Mouse (Mus musculus): Measurements from ENCODE around the gene Pld1.
A peak's percentile ranks its signal among the peaks of the same experiment; 100 is the strongest.

The Pld1 gene

GRCm38 (mm10) chr3:27938381-27939323 lies at the start of gene Pld1:
Gene Pld1 (plus strand): TSS chr3:27938695.
- peak; percentile 40 to 50 for DNase-seq (ENCODE audit: low spot score in 2 of 2)

GRCm38 (mm10) chr3:27896318-27896892 lies 42.1 kb upstream of the Pld1 start, which contains the start of gene Tmem212:
Gene Tmem212 (minus strand): TSS chr3:27896368.
- DNase-seq (ENCODE audit: low spot score in 2 of 2): no peak

GRCm38 (mm10) chr3:27898178-27898577 lies 40.3 kb upstream of the Pld1 start:
- DNase-seq (ENCODE audit: low spot score in 2 of 2): no peak

- no peak for DNase-seq (ENCODE audit: low spot score in 2 of 2)
These were observed 39.3 kb upstream of the Pld1 start for GRCm38 (mm10) chr3:27899012-27899726.

- no peak for DNase-seq (ENCODE audit: low spot score in 2 of 2)
These were observed 36.6 kb upstream of the Pld1 start for GRCm38 (mm10) chr3:27901846-27902245.

- DNase-seq (ENCODE audit: low spot score in 2 of 2): no peak
These were observed 33.7 kb upstream of the Pld1 start for GRCm38 (mm10) chr3:27904659-27905330.

GRCm38 (mm10) chr3:27906647-27907209 lies 31.8 kb upstream of the Pld1 start:
- no peak for DNase-seq (ENCODE audit: low spot score in 2 of 2)

- DNase-seq (ENCODE audit: low spot score in 2 of 2): no peak
These were observed 31.2 kb upstream of the Pld1 start for GRCm38 (mm10) chr3:27907301-27907700.

GRCm38 (mm10) chr3:27908316-27908715 lies 30.2 kb upstream of the Pld1 start:
- DNase-seq (ENCODE audit: low spot score in 2 of 2): no peak

GRCm38 (mm10) chr3:27909016-27909415 lies 29.5 kb upstream of the Pld1 start:
- no peak for DNase-seq (ENCODE audit: low spot score in 2 of 2)

GRCm38 (mm10) chr3:27918656-27919436 lies 19.6 kb upstream of the Pld1 start:
- DNase-seq (ENCODE audit: low spot score in 2 of 2): no peak

GRCm38 (mm10) chr3:27921268-27922020 lies 17.1 kb upstream of the Pld1 start:
- no peak for DNase-seq (ENCODE audit: low spot score in 2 of 2)

- DNase-seq (ENCODE audit: low spot score in 2 of 2): no peak
These were observed 14.5 kb upstream of the Pld1 start for GRCm38 (mm10) chr3:27924037-27924436.

- DNase-seq (ENCODE audit: low spot score in 2 of 2): peak in 1 of 2 experiments; percentile 31
These were observed 9.3 kb upstream of the Pld1 start for GRCm38 (mm10) chr3:27929219-27929618.

GRCm38 (mm10) chr3:27932391-27932790 lies 6.1 kb upstream of the Pld1 start:
- no peak for DNase-seq (ENCODE audit: low spot score in 2 of 2)

- DNase-seq (ENCODE audit: low spot score in 2 of 2): no peak
These were observed 2.9 kb upstream of the Pld1 start for GRCm38 (mm10) chr3:27935644-27936043.

- DNase-seq (ENCODE audit: low spot score in 2 of 2): no peak
These were observed 1.8 kb upstream of the Pld1 start for GRCm38 (mm10) chr3:27936731-27937130.

- DNase-seq (ENCODE audit: low spot score in 2 of 2): no peak
These were observed 1.1 kb upstream of the Pld1 start for GRCm38 (mm10) chr3:27937144-27938110.

- no peak for DNase-seq (ENCODE audit: low spot score in 2 of 2)
These were observed 3.1 kb downstream of the Pld1 start for GRCm38 (mm10) chr3:27941634-27942033.
